Mouse (Mus musculus): ENCODE data around the gene Arpc1b. TPM values are rescaled to one million over a fixed set of nuclear protein-coding genes. Genes with fewer than 3 reads are reported as not detected.

Arpc1b gene
- total RNA-seq, 4 experiments from 2014 or later, result 46.0 to 70.3 (median 55.0) TPM

DNA sequence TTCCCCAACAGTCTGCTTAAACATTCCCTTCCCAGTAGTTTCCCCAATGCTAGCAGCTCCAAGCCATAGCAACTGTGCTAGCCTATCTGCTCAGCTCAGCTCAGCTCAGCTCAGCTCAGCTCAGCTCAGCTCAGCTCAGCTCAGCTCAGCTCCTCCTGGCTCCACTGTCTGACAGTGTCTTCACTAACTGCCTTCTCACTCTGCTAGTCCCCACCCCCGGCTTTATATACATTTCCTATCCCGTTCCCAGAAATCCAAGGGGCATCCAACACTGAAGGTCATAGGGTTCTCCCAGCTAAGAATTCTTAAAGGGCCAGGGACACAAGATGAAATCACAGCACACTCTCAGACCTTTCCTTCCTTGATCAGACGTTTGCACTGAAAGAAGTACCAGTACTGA lies 50.7 kb downstream of the Arpc1b start:
- no peak for DNase-seq (ENCODE audit: low spot score)

GRCm38 (mm10) chr5:145165184-145165583 lies 51.2 kb downstream of the Arpc1b start:
- DNase-seq (ENCODE audit: low spot score), result no peak

DNA sequence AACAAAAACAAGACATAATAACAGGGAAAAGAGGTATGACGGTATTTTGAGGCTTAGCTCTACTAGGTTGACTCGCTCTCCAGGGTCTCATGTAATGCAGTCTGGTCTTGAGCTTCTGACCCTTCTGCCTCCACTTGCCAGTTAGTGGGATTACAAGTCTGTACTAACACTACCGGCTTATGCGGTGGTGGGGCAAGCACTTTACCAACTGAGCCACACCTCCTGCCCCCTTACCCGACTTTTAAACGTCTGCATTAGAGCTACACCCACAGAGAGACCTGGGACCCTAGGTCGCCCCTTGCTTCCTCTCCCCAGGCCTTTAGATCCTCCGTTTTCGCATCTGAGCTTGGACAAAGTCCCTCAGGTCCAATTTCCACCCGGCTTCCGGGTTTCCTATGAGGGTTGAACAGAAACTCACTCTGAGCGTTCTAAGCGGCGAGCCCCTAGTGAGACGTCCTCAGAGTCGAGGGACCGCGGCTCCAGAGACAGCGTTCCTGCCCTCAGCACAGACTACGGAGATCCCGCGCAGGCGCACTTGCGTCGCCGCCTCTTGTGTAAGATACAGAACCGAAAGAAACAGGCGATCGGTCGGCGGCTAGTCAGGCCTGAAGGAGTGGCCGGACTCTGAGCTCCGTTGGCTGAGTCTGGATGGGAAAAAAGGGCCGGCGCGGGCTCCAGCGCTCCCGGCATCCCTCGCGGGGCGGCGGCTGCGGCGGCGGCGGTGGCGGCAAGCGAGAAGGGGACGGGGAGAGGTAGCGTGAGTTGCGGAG lies 52.7 kb downstream of the Arpc1b start, which contains the start of the genes Ptcd1 and Cpsf4:
Gene Ptcd1 (minus strand): TSS at position 573 of the 770 bp plus-strand sequence.
Gene Cpsf4 (plus strand): TSS at position 678 of the 770 bp plus-strand sequence.
- peak; percentile 99 for DNase-seq (ENCODE audit: low spot score)

DNA sequence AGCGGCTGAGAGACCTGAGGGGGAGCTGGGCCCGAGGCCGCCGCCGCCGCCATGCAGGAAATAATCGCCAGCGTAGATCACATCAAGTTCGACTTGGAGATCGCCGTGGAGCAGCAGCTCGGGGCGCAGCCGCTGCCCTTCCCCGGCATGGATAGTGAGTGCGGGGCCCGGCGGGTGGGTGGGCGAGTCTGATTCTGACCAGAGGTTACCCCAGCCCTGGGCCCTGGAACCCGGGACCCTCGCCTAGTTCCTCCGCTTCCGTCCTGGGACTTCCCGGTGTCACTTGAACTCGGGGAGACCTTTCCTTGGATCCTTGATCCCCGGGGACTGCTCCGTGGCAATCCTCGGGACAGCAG lies 53.3 kb downstream of the Arpc1b start:
- DNase-seq (ENCODE audit: low spot score), result peak; percentile 29

DNA sequence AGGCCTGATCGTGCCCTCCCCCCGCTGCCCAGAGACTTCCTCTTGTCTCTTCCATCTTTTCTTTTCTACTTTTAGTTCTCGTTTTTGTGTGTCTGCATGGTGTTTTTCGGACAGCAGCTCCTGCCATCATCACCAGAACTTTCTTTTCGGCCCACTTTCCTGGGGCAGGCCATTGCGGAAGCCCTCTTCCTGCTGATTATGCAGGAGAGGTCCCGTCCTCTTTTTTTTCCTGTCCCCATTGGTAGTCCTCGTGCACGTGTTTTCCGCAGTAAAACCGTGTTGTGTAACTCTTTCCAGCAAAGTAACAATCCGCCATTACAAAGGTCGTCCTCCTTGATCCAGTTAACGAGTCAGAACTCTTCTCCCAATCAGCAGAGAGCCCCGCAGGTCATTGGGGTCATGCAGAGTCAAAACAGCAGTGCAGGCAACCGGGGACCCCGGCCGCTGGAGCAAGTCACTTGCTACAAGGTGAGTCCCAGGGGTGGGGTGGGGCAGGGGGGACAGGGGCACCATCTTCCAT lies 64.5 kb downstream of the Arpc1b start:
- DNase-seq (ENCODE audit: low spot score), result no peak

Other genes starting within 250 kb of the Arpc1b start
- 10 to 100 TPM; 29.5 to 34.9 (median 30.3) TPM for gene Smurf1, start 148.4 kb upstream of the Arpc1b start, total RNA-seq (2022)
- gene Gm4871, start 81.5 kb upstream of the Arpc1b start, total RNA-seq (2022), result not detected
- not detected for gene 1700018F24Rik, start 71.2 kb upstream of the Arpc1b start, total RNA-seq (2022)
- 10 to 100 TPM; 59.9 to 67.2 (median 63.8) TPM for gene Arpc1a, start 30.4 kb upstream of the Arpc1b start, total RNA-seq (2022)
- not detected for gene Kpna7, start 30.2 kb upstream of the Arpc1b start, total RNA-seq (2022)
- 10 to 100 TPM; 30.2 to 50.2 (median 42.8) TPM for gene Pdap1, start 26.0 kb downstream of the Arpc1b start, total RNA-seq (2022)
- 10 to 100 TPM; 53.1 to 60.7 (median 57.3) TPM for gene Bud31, start 26.1 kb downstream of the Arpc1b start, total RNA-seq (2022)
- 10 to 100 TPM; 26.0 to 29.3 (median 26.9) TPM for gene Ptcd1, start 52.9 kb downstream of the Arpc1b start, total RNA-seq (2022)
- gene Cpsf4, start 53.0 kb downstream of the Arpc1b start, total RNA-seq (2022), result 10 to 100 TPM; 10.0 to 12.4 (median 12.0) TPM
- 1,000 to 10,000 TPM; 1,197 to 1,936 (median 1,535) TPM for gene Atp5j2, start 77.8 kb downstream of the Arpc1b start, total RNA-seq (2022)
- gene Zkscan14, start 87.7 kb downstream of the Arpc1b start, total RNA-seq (2022), result 1 to 10 TPM; 5.7 to 8.2 (median 6.5) TPM
- 10 to 100 TPM in 1 of 4 experiments, 1 to 10 TPM in 3; 8.2 to 10.1 (median 9.2) TPM for gene Zkscan5, start 90.3 kb downstream of the Arpc1b start, total RNA-seq (2022)
- gene Zfp655, start 117.5 kb downstream of the Arpc1b start, total RNA-seq (2022), result 10 to 100 TPM; 29.1 to 31.3 (median 30.2) TPM
- 10 to 100 TPM in 3 of 4 experiments, 1 to 10 TPM in 1; 8.4 to 11.9 (median 10.7) TPM for gene Zscan25, start 166.3 kb downstream of the Arpc1b start, total RNA-seq (2022)
- gene Cyp3a57, start 231.1 kb downstream of the Arpc1b start, total RNA-seq (2022), result not detected